In genomic region chr3:122088054-122088681, GRCm38 (mm10) we compare ENCODE assay signal across 10 mouse cellular contexts. TPM values are rescaled to one million over a fixed set of nuclear protein-coding genes. Genes with fewer than 3 reads are reported as not detected.
DNase-seq lines count a peak whose midpoint lies in the region; ATAC-seq and TF ChIP-seq lines count a peak whose summit lies in the region.
"Had no signal": no experiment of that assay in that cellular context is flagged by ENCODE, and none has a peak within 500 bp of the region (broad histone marks: within the 10 kb centered on the region; RNA-seq: fewer than 3 reads in every experiment).

No protein-coding gene starts in this region.

- H3K4me3 ChIP-seq in heart, embryonic 10.5 days: no peak overlapping the region
- no peak overlapping the region for H3K4me3 ChIP-seq in liver, embryonic 15.5 days (replicated peaks)
- H3K4me3 ChIP-seq in thymus, adult 2 months (ENCODE audit: control insufficient read depth, insufficient read depth, low read length): no peak overlapping the region
- H3K4me3 ChIP-seq: hindbrain, embryonic 15.5 days had no signal

- no peak for TF ChIP-seq CTCF in thymus, adult 2 months (IDR thresholded peaks at IDR 0.05; ENCODE audit: borderline replicate concordance, control insufficient read depth, extremely low read depth, insufficient read depth, low read length, poor library complexity)

- H3K27me3 ChIP-seq in heart, embryonic 10.5 days (ENCODE audit: insufficient read depth, poor library complexity, severe bottlenecking): no peaks in the 10 kb centered on the region
- no peaks in the 10 kb centered on the region for H3K27me3 ChIP-seq in liver, embryonic 15.5 days
- H3K27me3 ChIP-seq in thymus, adult 2 months (ENCODE audit: control insufficient read depth, insufficient read depth, low read length): no peaks in the 10 kb centered on the region
- H3K27me3 ChIP-seq: hindbrain, embryonic 15.5 days had no signal

- no peaks in the 10 kb centered on the region for H3K9me3 ChIP-seq in heart, embryonic 10.5 days
- H3K9me3 ChIP-seq in liver, embryonic 15.5 days (replicated peaks): no peaks in the 10 kb centered on the region
- H3K9me3 ChIP-seq: hindbrain, embryonic 15.5 days had no signal

- peak; percentile 49; the same call in 1 of the 2 replicates for ATAC-seq in liver, embryonic 15.5 days (ENCODE audit: insufficient read depth)
- ATAC-seq in megakaryocyte, adult 5-6 weeks (ENCODE audit: poor library complexity, severe bottlenecking): no peak

- no peak overlapping the region for H3K4me2 ChIP-seq in liver, embryonic 15.5 days
- H3K4me2 ChIP-seq: hindbrain, embryonic 15.5 days had no signal

- no peak for TF ChIP-seq POLR2A in thymus, adult 2 months (IDR thresholded peaks at IDR 0.05; ENCODE audit: control insufficient read depth, extremely low read depth, insufficient read depth, low read length, poor library complexity)

- intact Hi-C loops in left cerebral cortex, postnatal 4 days (cut with DNase I): no loop called here

- peak overlapping the region; percentile 53 for H3K27ac ChIP-seq in heart, embryonic 10.5 days
- no peak overlapping the region for H3K27ac ChIP-seq in liver, embryonic 15.5 days (replicated peaks)
- H3K27ac ChIP-seq in thymus, adult 2 months (ENCODE audit: control insufficient read depth, insufficient read depth, low read length): no peak overlapping the region
- H3K27ac ChIP-seq: hindbrain, embryonic 15.5 days had no signal

- no peaks in the 10 kb centered on the region for H3K36me3 ChIP-seq in heart, embryonic 10.5 days
- no peaks in the 10 kb centered on the region for H3K36me3 ChIP-seq in liver, embryonic 15.5 days (replicated peaks)
- no peaks in the 10 kb centered on the region for H3K36me3 ChIP-seq in thymus, adult 2 months (ENCODE audit: control insufficient read depth, insufficient read depth, low read length)
- H3K36me3 ChIP-seq: hindbrain, embryonic 15.5 days had no signal

- WGBS in heart, embryonic 10.5 days: 44% methylated on average over 11 of the region's 11 CpGs
- WGBS in liver, embryonic 15.5 days (ENCODE audit: insufficient replicate concordance): 54% methylated on average over 11 of the region's 11 CpGs
- 91% methylated on average over 11 of the region's 11 CpGs for WGBS in thymus, adult 2 months

- peak; percentile 31 for DNase-seq in urinary bladder, postnatal 25 days (ENCODE audit: low spot score)
- no peak for DNase-seq in urinary bladder, adult 2 months (ENCODE audit: low spot score)
- DNase-seq in heart, embryonic 10.5 days (ENCODE audit: low spot score): peak; percentile 85
- no peak for DNase-seq in layer of hippocampus, adult 18-20 months (ENCODE audit: low spot score in 2 of 2)
- DNase-seq in left cerebral cortex, postnatal 4 days: no peak
- DNase-seq in thymus, adult 2 months: no peak

- H3K9ac ChIP-seq in liver, embryonic 15.5 days: no peak overlapping the region
- H3K9ac ChIP-seq: hindbrain, embryonic 15.5 days had no signal

- peaks cover 19% of the 10 kb centered on the region for H3K4me1 ChIP-seq in heart, embryonic 10.5 days
- H3K4me1 ChIP-seq in liver, embryonic 15.5 days (replicated peaks): peaks cover 17% of the 10 kb centered on the region
- no peaks in the 10 kb centered on the region for H3K4me1 ChIP-seq in thymus, adult 2 months (replicated peaks; ENCODE audit: control insufficient read depth, insufficient read depth, low read length)

RNA-seq across cellular contexts. Expression of gene Abca4, which starts 43.9 kb away (rescaled TPM):
- 0.83 and 0.96 TPM in 2 replicates for polyA plus RNA-seq in urinary bladder, adult 2 months (2012; rRNA removed)
- 7.1 and 8.5 TPM in 2 replicates for polyA plus RNA-seq in heart, embryonic 10.5 days (2016; fragmentation: Nextera tagmentation; extraction: Ambion mirVana)
- 0.26 and 0.31 TPM in 2 replicates for polyA plus RNA-seq in liver, embryonic 15.5 days (2015; fragmentation: Nextera tagmentation; extraction: Ambion mirVana)
- total RNA-seq in layer of hippocampus, adult 18-20 months (2021): 1 to 10 TPM; 1.3 to 2.0 TPM
- total RNA-seq in left cerebral cortex, postnatal 4 days (2021): 1 to 10 TPM; 3.4 to 3.8 TPM
- 0.29 and 0.58 TPM in 2 replicates for polyA plus RNA-seq in thymus, adult 2 months (2012; rRNA removed)
- total RNA-seq in megakaryocyte, adult 5-6 weeks (2015): 0.91 and 1.4 TPM in 2 replicates
- 0.57 and 0.92 TPM in 2 replicates for total RNA-seq in megakaryocyte, adult 5-6 weeks (2017)
- total RNA-seq: neutrophil, adult 5-6 weeks had no signal

Comparison
In these comparisons a context has a peak if more than half of its experiments do, and no peak if none do; other contexts are left out.
1. DNase-seq: peak in urinary bladder, postnatal 25 days (single experiment) and heart, embryonic 10.5 days (single experiment); none in urinary bladder, adult 2 months (single experiment), layer of hippocampus, adult 18-20 months (0 of 2), left cerebral cortex, postnatal 4 days (single experiment) and thymus, adult 2 months (single experiment).